Mouse (Mus musculus): Measurements from ENCODE around the gene Nbr1.
"Not testable (repeated sequence)": the region's sequence is repeated elsewhere in the genome, so short reads cannot be mapped to it uniquely, and the experiment has no call there.

Nbr1 gene

GRCm38 (mm10) chr11:101618596-101618995 lies 66.6 kb downstream of the Nbr1 start:
- DNase-seq (ENCODE audit: low read depth, low spot score): no peak

DNA sequence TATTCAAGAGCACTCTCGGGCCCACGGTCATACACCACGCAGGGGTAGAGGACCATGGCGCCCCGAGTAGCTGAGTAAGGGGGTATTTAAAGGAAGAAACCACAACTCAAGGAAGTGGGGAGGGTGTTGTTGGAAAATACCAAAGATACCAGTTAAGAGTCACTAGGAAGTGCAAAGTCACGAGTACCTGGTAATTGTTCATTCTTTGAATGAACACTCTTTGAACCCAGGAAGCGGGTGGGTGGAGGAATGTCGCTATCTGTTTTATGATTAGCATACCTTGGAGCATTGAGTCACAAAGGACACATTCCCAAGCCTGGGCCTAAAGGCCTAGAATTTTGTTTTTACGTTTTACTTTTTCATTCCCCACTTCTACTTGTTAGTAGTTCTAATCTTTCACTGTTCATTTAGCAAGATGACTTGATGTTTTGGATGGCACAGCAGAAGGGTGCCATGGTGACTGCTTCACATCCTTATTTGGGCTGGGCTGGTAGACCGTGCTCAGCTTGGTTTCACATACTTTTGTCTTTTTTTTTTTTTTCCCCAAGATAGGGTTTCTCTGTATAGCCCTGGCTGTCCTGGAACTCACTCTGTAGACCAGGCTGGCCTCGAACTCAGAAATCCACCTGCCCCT lies 68.2 kb downstream of the Nbr1 start:
- not testable (repeated sequence) for DNase-seq (ENCODE audit: low read depth, low spot score)

DNA sequence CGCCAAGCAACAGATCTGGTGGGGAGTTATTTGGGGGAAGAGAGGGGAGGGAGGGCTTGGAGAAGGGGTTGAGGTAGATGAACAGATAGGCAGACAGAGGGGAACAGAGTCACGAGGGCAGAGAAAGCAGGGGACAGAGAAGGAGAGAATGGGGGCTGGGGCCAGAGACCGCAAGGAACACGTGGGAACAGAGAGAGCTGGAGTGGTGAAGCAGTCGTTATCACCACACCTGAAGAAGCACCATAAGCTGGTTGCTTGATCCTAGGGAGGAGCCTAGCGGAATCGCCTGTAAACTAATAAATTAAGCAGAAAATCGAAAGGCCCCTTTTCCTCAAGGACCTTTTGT lies 74.7 kb downstream of the Nbr1 start:
- DNase-seq (ENCODE audit: low read depth, low spot score): no peak

- peak; percentile 69 for DNase-seq (ENCODE audit: low read depth, low spot score)
Observed at GRCm38 (mm10) chr11:101626995-101627856, 75.3 kb downstream of the Nbr1 start, which contains the start of gene Rdm1. Gene Rdm1, plus strand, starts transcription at chr11:101627195.

GRCm38 (mm10) chr11:101627857-101628559 lies 76.1 kb downstream of the Nbr1 start:
- peak; percentile 81 for DNase-seq (ENCODE audit: low read depth, low spot score)

GRCm38 (mm10) chr11:101628733-101629417 lies 76.9 kb downstream of the Nbr1 start:
- DNase-seq (ENCODE audit: low read depth, low spot score): not testable (repeated sequence)

Measured in retina, postnatal 7 days (tissue).